Mouse (Mus musculus): Measurements from ENCODE around the gene Lgi2. TPM values are rescaled to one million over a fixed set of nuclear protein-coding genes. Genes with fewer than 3 reads are reported as not detected.

Lgi2 gene
- 0.89 and 1.1 TPM in 2 replicates for polyA plus RNA-seq (2016; fragmentation: Nextera tagmentation; extraction: Ambion mirVana)

- Histone ChIP-seq H3K4me1 (peaks cover 33% of the 10 kb centered on the region), H3K9me3 (peaks cover 13% of the 10 kb centered on the region), H3K27me3 (ENCODE audit: poor library complexity, severe bottlenecking) (peaks cover 51% of the 10 kb centered on the region), H3K27ac (peak within 1 kb of the TSS; percentile 85), H3K4me3 (peak within 1 kb of the TSS; percentile 72), H3K36me3 (replicated peaks) (no peaks in the 10 kb centered on the region)
- 4% methylated on average over 48 of the region's 83 CpGs for WGBS
- DNase-seq (ENCODE audit: extremely low spot score, low spot score) = peak; percentile 35
These were observed at the start of gene Lgi2 for GRCm38 (mm10) chr5:52565813-52566531. Gene Lgi2, minus strand, starts transcription at chr5:52566462.

DNA sequence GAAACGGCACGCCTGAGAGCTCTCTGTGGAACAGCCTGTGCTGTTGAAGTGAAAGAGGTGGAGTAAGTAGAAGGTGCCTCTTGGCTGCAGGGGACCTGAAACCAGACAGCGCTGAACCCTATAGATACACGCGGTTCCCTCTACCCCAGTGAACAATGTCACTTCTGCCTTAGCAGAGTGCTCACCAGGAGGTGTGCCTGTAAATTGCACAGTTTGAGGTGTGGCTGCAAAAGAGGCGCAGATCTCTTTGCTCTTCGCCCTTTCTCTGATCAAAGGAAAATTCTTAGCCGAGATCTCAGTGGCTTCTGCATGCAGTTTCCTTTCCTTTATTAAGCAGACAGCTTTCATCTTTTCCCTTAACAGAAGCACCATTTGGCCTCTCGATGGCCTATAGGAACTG, 49.2 kb upstream of the Lgi2 start:
- Histone ChIP-seq H3K9me3 (0 out of 2 replicates have a peak, but pooled peaks cover 8% of the 10 kb centered on the region), H3K4me1 (peaks cover 34% of the 10 kb centered on the region), H3K27me3 (ENCODE audit: poor library complexity, severe bottlenecking) (peaks cover 42% of the 10 kb centered on the region), H3K27ac (no peak overlapping the region), H3K4me3 (no peak overlapping the region), H3K36me3 (replicated peaks) (no peaks in the 10 kb centered on the region)
- WGBS = 74% methylated on average over 9 of the region's 9 CpGs
- no peak for DNase-seq (ENCODE audit: extremely low spot score, low spot score)

DNA sequence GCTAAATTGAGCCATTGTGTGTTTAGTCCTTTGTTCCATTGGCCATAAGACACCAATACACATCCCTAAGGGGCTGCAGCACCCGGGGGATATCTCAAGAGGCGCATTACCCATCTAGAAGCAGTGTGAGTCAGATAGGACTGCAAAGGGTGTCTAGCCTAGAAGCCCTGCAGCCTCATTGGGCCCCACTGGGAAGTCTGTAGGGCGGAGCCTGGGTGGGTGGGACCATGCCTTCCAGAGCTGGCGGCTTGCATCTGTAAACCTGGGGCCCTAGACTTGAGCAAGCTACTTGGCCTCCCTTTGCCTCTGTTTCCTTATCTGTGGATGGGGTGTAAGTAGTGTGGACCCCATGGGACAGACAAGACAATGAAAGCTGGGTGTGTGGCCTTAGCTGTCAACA, 48.4 kb upstream of the Lgi2 start:
- Histone ChIP-seq H3K9me3 (0 out of 2 replicates have a peak, but pooled peaks cover 8% of the 10 kb centered on the region), H3K27me3 (ENCODE audit: poor library complexity, severe bottlenecking) (peaks cover 35% of the 10 kb centered on the region), H3K4me1 (peaks cover 34% of the 10 kb centered on the region), H3K4me3 (no peak overlapping the region), H3K27ac (no peak overlapping the region), H3K36me3 (replicated peaks) (no peaks in the 10 kb centered on the region)
- 76% methylated on average over 4 of the region's 4 CpGs for WGBS
- DNase-seq (ENCODE audit: extremely low spot score, low spot score) = no peak

- peaks cover 17% of the 10 kb centered on the region for H3K27me3 ChIP-seq (ENCODE audit: poor library complexity, severe bottlenecking)
- no peaks in the 10 kb centered on the region for H3K36me3 ChIP-seq (replicated peaks)
- H3K9me3 ChIP-seq = 0 out of 2 replicates have a peak, but pooled peaks cover 8% of the 10 kb centered on the region
- H3K4me1 ChIP-seq = peaks cover 18% of the 10 kb centered on the region
- no peak overlapping the region for H3K27ac ChIP-seq
- no peak for DNase-seq (ENCODE audit: extremely low spot score, low spot score)
- 86% methylated on average over 8 of the region's 8 CpGs for WGBS
- no peak overlapping the region for H3K4me3 ChIP-seq
These were observed 46.5 kb upstream of the Lgi2 start for GRCm38 (mm10) chr5:52612776-52613175.

DNA sequence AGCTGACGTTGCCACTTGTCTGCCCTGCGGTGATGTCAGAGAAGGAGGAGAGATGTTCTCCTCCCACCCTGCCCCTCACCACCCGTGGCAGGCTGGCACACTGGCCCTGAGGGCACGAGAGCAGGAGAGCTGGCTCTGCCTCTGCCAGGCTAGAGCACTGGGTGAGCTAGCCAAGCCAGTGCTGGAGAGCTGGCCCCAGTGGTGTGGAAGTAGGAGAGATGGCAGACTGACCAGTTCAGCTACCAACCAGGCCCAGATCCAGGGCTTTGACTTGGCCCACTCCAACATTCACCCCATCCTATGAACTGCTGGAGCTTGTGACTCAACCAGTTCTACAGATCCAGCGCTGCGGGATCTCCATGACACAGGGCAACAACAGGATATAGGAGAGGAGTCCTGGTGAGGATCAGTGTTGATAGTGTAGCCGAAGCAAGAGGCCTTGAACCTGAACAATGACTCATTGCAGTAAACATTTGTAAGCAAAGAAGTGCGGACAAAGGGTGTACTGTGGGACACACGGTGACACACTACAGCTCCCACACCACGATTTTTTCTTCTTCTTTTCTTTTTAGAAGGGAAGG, 45.1 kb upstream of the Lgi2 start:
- Histone ChIP-seq H3K4me1 (0 out of 2 replicates have a peak, but pooled peaks cover 9% of the 10 kb centered on the region), H3K4me3 (no peak overlapping the region), H3K27ac (no peak overlapping the region), H3K9me3 (peaks cover 8% of the 10 kb centered on the region; the same call in 1 of the 2 replicates), H3K27me3 (ENCODE audit: poor library complexity, severe bottlenecking) (peaks cover 4% of the 10 kb centered on the region; the same call in 1 of the 2 replicates), H3K36me3 (replicated peaks) (no peaks in the 10 kb centered on the region)
- WGBS = 85% methylated on average over 10 of the region's 10 CpGs
- DNase-seq (ENCODE audit: extremely low spot score, low spot score) = no peak

- Histone ChIP-seq H3K4me1 (0 out of 2 replicates have a peak, but pooled peaks cover 4% of the 10 kb centered on the region), H3K27me3 (ENCODE audit: poor library complexity, severe bottlenecking) (no peaks in the 10 kb centered on the region), H3K27ac (no peak overlapping the region), H3K36me3 (replicated peaks) (no peaks in the 10 kb centered on the region), H3K9me3 (peaks cover 8% of the 10 kb centered on the region; the same call in 1 of the 2 replicates), H3K4me3 (no peak overlapping the region)
- DNase-seq (ENCODE audit: extremely low spot score, low spot score) = no peak
- 48% methylated on average over 4 of the region's 4 CpGs for WGBS
These were observed 44.0 kb upstream of the Lgi2 start for GRCm38 (mm10) chr5:52610306-52610705.

DNA sequence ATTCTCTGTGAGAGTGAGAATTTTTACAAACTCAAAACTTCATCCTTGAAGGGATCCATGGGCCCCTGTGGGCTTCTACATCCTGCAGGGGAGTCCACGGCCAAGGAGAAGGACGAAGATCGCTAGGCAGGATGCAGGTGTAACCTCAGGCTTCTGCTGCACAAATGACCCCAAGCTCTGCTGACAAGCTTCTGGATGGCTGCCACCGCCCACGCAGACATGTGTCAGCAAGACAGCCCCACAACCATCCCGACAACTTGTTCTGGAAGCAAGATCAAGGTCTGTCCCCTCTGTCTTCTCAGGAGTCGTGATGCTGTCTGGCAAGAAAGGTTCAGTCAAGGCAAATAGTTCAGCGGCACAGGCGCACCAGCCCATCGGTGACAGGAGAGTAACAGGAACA, 43.4 kb upstream of the Lgi2 start:
- Histone ChIP-seq H3K4me3 (no peak overlapping the region), H3K4me1 (peaks cover 5% of the 10 kb centered on the region), H3K9me3 (peaks cover 8% of the 10 kb centered on the region; the same call in 1 of the 2 replicates), H3K36me3 (replicated peaks) (no peaks in the 10 kb centered on the region), H3K27me3 (ENCODE audit: poor library complexity, severe bottlenecking) (no peaks in the 10 kb centered on the region), H3K27ac (no peak overlapping the region)
- DNase-seq (ENCODE audit: extremely low spot score, low spot score) = no peak
- WGBS = 88% methylated on average over 10 of the region's 10 CpGs

DNA sequence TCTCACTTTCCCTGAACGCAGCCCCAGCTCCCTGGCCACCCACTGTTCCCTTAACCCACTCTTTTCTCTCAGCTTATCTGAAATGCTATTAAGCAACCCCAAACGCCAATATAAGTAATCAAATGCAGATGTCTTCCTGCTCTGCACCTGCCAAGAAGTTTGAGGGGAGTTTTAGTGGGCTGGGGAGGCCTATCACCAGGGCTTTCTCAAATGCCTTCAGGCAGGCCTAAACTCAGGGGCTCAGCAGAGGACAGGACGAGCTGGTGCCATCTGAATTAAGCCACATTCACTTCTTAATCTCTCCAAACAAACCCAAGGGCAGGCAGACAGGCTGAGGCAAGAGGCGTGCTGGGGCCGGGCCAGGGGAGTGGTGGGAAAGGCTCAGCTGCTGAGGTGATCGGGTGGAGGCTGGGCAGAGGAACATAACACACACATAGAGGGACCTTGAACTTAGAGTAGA, 38.4 kb upstream of the Lgi2 start:
- H3K27me3 ChIP-seq (ENCODE audit: poor library complexity, severe bottlenecking) = no peaks in the 10 kb centered on the region
- 47% methylated on average over 6 of the region's 6 CpGs for WGBS
- H3K36me3 ChIP-seq (replicated peaks) = no peaks in the 10 kb centered on the region
- no peak overlapping the region for H3K27ac ChIP-seq
- H3K4me3 ChIP-seq = no peak overlapping the region
- DNase-seq (ENCODE audit: extremely low spot score, low spot score) = no peak
- H3K4me1 ChIP-seq = peaks cover 8% of the 10 kb centered on the region
- H3K9me3 ChIP-seq = no peaks in the 10 kb centered on the region; the same call in 1 of the 2 replicates

DNA sequence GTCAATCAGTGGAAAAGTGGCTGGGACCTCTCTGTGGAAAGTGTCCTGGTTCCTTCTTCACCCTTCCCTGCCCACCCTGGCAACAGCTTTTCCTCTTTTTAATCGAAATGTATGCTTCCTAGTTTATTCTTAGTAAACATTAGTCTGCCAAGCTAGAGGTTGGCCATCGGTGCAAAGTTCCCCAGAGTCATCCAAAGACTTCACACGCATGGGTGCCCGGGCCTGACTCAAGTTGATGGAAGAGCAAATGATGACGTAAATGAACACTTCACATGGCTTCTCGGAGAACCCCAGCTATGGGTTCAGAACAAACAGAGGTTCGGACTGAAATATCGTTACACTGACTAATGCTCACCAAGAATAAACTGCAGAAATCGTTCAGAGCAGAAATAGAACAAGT, 24.4 kb upstream of the Lgi2 start:
- WGBS = 90% methylated on average over 9 of the region's 9 CpGs

DNA sequence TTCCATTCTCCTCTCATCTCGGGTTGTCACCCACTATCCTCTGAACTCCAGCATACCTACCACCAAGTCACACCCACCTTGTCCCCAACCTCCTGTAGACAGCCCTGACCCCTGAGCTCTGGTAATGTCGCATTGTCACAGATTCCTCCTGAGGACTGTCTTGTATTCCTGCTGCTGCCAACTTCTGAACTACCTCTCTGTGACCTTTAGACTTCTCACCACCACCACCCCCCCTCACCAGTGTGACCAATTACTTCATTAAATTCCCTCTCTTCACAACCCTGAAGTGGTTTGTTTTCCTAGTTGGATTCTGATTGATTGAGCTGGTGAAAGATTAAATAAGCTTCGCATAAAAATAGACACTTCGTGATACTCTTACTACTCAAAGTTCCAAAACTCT, 22.4 kb upstream of the Lgi2 start:
- 87% methylated on average over 4 of the region's 4 CpGs for WGBS
- Histone ChIP-seq H3K27ac (no peak overlapping the region), H3K27me3 (ENCODE audit: poor library complexity, severe bottlenecking) (no peaks in the 10 kb centered on the region), H3K4me3 (no peak overlapping the region), H3K4me1 (no peaks in the 10 kb centered on the region), H3K9me3 (no peaks in the 10 kb centered on the region), H3K36me3 (replicated peaks) (no peaks in the 10 kb centered on the region)
- DNase-seq (ENCODE audit: extremely low spot score, low spot score) = no peak

More for the DNA sequence above, 24.4 kb upstream of the Lgi2 start:
- H3K4me1 ChIP-seq = no peaks in the 10 kb centered on the region
- no peaks in the 10 kb centered on the region for H3K9me3 ChIP-seq
- no peaks in the 10 kb centered on the region for H3K36me3 ChIP-seq (replicated peaks)
- H3K27ac ChIP-seq = no peak overlapping the region
- no peak overlapping the region for H3K4me3 ChIP-seq
- H3K27me3 ChIP-seq (ENCODE audit: poor library complexity, severe bottlenecking) = no peaks in the 10 kb centered on the region
- no peak for DNase-seq (ENCODE audit: extremely low spot score, low spot score)

DNA sequence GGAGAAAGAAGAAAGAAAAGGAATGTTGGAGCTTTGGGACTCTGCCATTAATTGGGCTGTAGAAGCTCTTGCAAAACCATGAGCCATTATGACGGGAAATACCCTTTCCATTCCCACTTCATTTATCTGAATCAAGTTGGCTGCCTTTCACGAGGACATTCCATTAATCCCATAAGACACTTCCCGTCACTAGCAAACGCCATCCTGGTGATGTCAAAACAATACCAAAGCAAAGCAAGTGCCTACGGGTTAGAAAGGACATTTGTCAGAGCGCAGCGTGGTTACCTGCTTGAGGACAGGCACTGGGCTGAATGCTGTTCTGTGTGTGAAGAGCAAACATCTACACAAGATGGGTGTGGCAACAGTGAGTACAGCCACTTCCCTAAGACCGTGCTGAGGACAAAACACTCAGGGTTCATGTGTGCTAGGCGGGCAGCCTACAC, 21.1 kb upstream of the Lgi2 start:
- H3K4me1 ChIP-seq = no peaks in the 10 kb centered on the region
- no peaks in the 10 kb centered on the region for H3K36me3 ChIP-seq (replicated peaks)
- WGBS = 87% methylated on average over 9 of the region's 9 CpGs
- no peak overlapping the region for H3K4me3 ChIP-seq
- no peaks in the 10 kb centered on the region for H3K27me3 ChIP-seq (ENCODE audit: poor library complexity, severe bottlenecking)
- DNase-seq (ENCODE audit: extremely low spot score, low spot score) = no peak
- no peaks in the 10 kb centered on the region for H3K9me3 ChIP-seq
- no peak overlapping the region for H3K27ac ChIP-seq

DNA sequence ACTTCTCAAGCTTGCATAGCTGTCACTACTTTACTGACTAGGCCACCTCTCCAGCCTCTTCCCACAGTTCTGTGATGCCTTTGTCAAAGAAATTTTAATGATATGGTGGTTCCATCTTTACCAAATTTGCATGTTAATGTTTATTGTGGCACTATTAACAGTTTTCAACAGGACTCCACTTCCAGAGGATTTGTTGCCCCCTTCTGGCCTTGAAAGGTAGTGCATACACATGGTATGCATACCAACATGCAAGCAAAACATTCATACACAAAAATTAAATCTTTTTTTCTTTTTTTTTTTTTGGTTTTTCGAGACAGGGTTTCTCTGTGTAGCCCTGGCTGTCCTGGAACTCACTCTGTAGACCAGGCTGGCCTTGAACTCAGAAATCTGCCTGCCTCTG, 6.3 kb upstream of the Lgi2 start:
- Histone ChIP-seq H3K9me3 (peaks cover 23% of the 10 kb centered on the region), H3K27ac (no peak overlapping the region), H3K4me3 (no peak overlapping the region), H3K36me3 (replicated peaks) (no peaks in the 10 kb centered on the region), H3K4me1 (peaks cover 6% of the 10 kb centered on the region), H3K27me3 (ENCODE audit: poor library complexity, severe bottlenecking) (peaks cover 6% of the 10 kb centered on the region)
- 30% methylated on average over 1 of the region's 1 CpGs for WGBS
- no peak for DNase-seq (ENCODE audit: extremely low spot score, low spot score)

GRCm38 (mm10) chr5:52570746-52571145, 4.5 kb upstream of the Lgi2 start:
- no peak overlapping the region for H3K4me3 ChIP-seq
- peaks cover 17% of the 10 kb centered on the region for H3K4me1 ChIP-seq
- no peak for DNase-seq (ENCODE audit: extremely low spot score, low spot score)
- no peak overlapping the region for H3K27ac ChIP-seq
- WGBS = 66% methylated on average over 6 of the region's 6 CpGs
- no peaks in the 10 kb centered on the region for H3K36me3 ChIP-seq (replicated peaks)
- H3K9me3 ChIP-seq = peaks cover 24% of the 10 kb centered on the region
- H3K27me3 ChIP-seq (ENCODE audit: poor library complexity, severe bottlenecking) = peaks cover 18% of the 10 kb centered on the region
